Mouse (Mus musculus) testis, adult 2 months (tissue): ENCODE measurements at regions not wholly inside any gene's neighbourhood (a gene's known extent, or its start where the extent isn't known, plus 50 kb on each side); places are given as distances from the start of the nearest gene placed in this dataset.

Source experiments
- CTCF ChIP-seq: fragments of 200-500 bp; IDR thresholded peaks from 2 replicates; pipeline ENCODE4 v1.5.1; 2012; ENCODE audit warnings: low read depth, mild to moderate bottlenecking, inconsistent platforms, low read length, moderate library complexity; ENCODE audit not compliant: control insufficient read depth, insufficient read depth, insufficient replicate concordance
- POLR2A ChIP-seq: fragments of 200-500 bp; IDR thresholded peaks from 2 replicates; pipeline ENCODE4 v1.6.1; 2012; ENCODE audit warnings: low read depth, mild to moderate bottlenecking, inconsistent platforms, low read length, moderate library complexity; ENCODE audit not compliant: control insufficient read depth

- TF ChIP-seq POLR2A (no peak), CTCF (no peak)
Observed at GRCm38 (mm10) chr16:76224901-76225586, 148.6 kb downstream of the Nrip1 start.
